Mouse (Mus musculus) neural tube, embryonic 12.5 days (tissue): Measurements from ENCODE around the gene Cr1l. TPM values are rescaled to one million over a fixed set of nuclear protein-coding genes. Genes with fewer than 3 reads are reported as not detected.
A peak's percentile ranks its signal among the peaks of the same experiment; 100 is the strongest.

Source experiments
- ATAC-seq: fragments of 200-750 bp; cut with Nextera tagmentation; 2 replicates; pipeline ENCODE4 v1.8.0; 2017; ENCODE audit warnings: low read depth, mild to moderate bottlenecking, moderate TSS enrichment, moderate library complexity; ENCODE audit not compliant: low FRiP score
- H3K27ac ChIP-seq: fragments of 300-500 bp; sonication (generic); 2 replicates; pipeline ENCODE4 v1.5.1; 2016
- H3K27me3 ChIP-seq: fragments of 300-500 bp; sonication (generic); replicated peaks from 2 replicates; pipeline ENCODE4 v1.6.1; 2016; ENCODE audit warnings: mild to moderate bottlenecking
- H3K36me3 ChIP-seq: fragments of 300-500 bp; sonication (generic); 2 replicates; pipeline ENCODE4 v1.6.1; 2016; ENCODE audit warnings: mild to moderate bottlenecking
- H3K4me1 ChIP-seq: fragments of 300-500 bp; sonication (generic); 2 replicates; pipeline ENCODE4 v1.6.1; 2016
- H3K4me2 ChIP-seq: fragments of 300-500 bp; sonication (generic); replicated peaks from 2 replicates; pipeline ENCODE4 v1.6.1; 2016; ENCODE audit warnings: mild to moderate bottlenecking
- H3K4me3 ChIP-seq: fragments of 300-500 bp; sonication (generic); 2 replicates; pipeline ENCODE4 v1.5.1; 2016
- H3K9ac ChIP-seq: fragments of 300-500 bp; sonication (generic); 2 replicates; pipeline ENCODE4 v1.6.1; 2016; ENCODE audit warnings: mild to moderate bottlenecking
- H3K9me3 ChIP-seq: fragments of 300-500 bp; sonication (generic); 2 replicates; pipeline ENCODE4 v1.6.1; 2016; ENCODE audit warnings: mild to moderate bottlenecking
- WGBS: fragments of 180-500 bp; shearing (Covaris S2); methylation state at CpG from one replicate; pipeline ENCODE4 v1.1.7; 2016; 5-methylcytosine and 5-hydroxymethylcytosine counted together
- polyA plus RNA-seq: library from polyadenylated mRNA; unstranded; fragments of >200 nt; fragmentation: Nextera tagmentation; extraction: Ambion mirVana; gene quantifications from 2 replicates; pipeline ENCODE4 v1.2.1, GENCODE M21; 2016

The Cr1l gene
- polyA plus RNA-seq, result 37.4 and 38.9 TPM in 2 replicates

DNA sequence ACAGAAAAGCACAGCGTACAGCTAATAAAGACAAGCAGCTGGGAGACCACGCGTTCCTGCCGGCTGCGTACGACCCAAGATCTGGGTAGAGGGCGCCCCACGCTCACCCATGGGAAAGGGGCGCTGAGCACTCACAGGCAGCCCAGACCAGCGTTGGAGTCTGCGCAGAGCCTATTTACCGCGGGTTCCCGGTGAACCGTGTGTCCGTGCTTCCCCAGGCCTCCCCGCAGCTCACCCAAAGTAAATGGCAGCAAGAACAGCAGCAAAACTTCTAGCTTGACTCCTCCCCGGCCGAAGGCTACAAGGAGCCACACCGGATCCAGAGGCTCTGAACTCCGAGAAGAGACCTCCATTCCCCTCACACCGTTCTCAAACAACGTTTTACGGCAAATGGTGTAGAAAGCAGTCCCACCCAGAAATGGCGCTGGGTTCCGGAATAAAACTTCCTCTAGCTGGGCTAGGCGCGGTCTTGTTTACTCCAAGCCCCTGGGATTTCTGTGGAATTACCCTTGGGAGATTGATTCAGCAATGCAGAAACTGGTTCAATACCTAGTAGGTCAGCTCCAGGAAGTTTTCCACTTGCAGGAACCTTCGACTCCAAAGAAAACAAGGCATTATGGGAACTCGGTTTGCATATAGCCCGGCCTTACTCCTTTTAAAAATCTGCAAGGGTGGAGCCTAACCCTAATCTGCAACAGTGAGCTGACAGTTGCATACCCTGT lies at the start of gene Cr1l:
Cr1l (minus strand) TSS at position 634 of the 722 bp plus-strand sequence.
- peaks cover 7% of the 10 kb centered on the region; the same call in 1 of the 2 replicates for H3K36me3 ChIP-seq
- H3K27ac ChIP-seq, result peak within 1 kb of the TSS; percentile 72
- H3K4me3 ChIP-seq, result peak within 1 kb of the TSS; percentile 56
- peak; percentile 100 for ATAC-seq
- H3K9me3 ChIP-seq, result no peaks in the 10 kb centered on the region
- peak within 1 kb of the TSS; percentile 56 for H3K4me2 ChIP-seq
- no peaks in the 10 kb centered on the region for H3K4me1 ChIP-seq
- H3K27me3 ChIP-seq, result no peaks in the 10 kb centered on the region
- under 1% methylated on average over 31 of the region's 31 CpGs for WGBS
- peak within 1 kb of the TSS; percentile 68 for H3K9ac ChIP-seq

DNA sequence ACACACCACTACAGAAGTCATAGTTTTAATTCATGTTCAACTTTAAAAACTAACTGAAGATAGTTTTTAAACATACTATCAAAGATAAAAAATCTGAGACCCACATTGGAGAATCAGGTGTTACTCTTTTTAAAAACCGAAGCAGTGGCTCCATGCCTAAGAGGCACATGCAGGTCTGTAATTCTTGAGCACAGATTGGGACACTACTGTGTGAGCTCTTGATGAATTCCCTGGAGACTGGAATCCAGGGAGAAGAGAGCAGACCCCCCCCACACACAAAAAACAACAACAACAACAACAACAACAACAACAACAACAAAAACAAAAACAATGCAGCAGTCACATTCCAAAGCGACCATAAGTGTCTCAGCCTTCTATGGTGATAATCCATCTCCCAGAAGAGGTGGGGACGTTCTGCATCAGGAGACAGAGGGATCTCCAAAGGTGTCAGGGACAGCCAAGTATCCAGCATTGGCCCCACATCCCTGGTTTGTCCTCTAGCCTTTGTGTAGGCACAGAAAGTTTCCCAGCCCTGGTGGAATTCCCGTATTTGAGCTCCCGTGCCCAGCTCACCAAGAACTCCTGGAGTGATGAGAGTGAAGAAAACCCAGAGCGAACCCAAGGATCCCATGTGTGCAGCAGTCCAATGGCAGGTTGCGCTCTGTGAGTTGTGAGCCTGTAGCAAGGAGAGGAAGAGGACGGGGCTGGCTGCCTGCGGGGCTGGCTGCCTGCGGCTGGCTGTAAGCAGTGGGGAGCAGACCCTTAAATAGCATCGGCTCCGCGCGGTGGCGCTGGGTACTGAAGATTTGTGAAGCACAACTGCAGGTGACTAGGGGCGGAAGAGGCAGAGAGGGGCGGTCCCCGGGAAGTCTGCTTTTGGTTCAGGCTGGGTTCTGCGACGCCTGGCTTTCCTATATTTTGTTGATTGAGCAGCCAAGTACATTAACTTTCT lies 44.9 kb upstream of the Cr1l start, which contains the start of gene Cr2:
Cr2 (minus strand) TSS at position 737 of the 952 bp plus-strand sequence.
- ATAC-seq, result peak; percentile 98
- Histone ChIP-seq H3K9ac (no peak within 1 kb of the TSS; the same call in 1 of the 2 replicates), H3K4me2 (peak within 1 kb of the TSS; percentile 60), H3K4me3 (peak within 1 kb of the TSS; percentile 29), H3K27me3 (no peaks in the 10 kb centered on the region), H3K27ac (no peak within 1 kb of the TSS), H3K4me1 (peaks cover 6% of the 10 kb centered on the region; the same call in 1 of the 2 replicates), H3K9me3 (no peaks in the 10 kb centered on the region), H3K36me3 (no peaks in the 10 kb centered on the region)
- WGBS, result 9% methylated on average over 20 of the region's 20 CpGs

DNA sequence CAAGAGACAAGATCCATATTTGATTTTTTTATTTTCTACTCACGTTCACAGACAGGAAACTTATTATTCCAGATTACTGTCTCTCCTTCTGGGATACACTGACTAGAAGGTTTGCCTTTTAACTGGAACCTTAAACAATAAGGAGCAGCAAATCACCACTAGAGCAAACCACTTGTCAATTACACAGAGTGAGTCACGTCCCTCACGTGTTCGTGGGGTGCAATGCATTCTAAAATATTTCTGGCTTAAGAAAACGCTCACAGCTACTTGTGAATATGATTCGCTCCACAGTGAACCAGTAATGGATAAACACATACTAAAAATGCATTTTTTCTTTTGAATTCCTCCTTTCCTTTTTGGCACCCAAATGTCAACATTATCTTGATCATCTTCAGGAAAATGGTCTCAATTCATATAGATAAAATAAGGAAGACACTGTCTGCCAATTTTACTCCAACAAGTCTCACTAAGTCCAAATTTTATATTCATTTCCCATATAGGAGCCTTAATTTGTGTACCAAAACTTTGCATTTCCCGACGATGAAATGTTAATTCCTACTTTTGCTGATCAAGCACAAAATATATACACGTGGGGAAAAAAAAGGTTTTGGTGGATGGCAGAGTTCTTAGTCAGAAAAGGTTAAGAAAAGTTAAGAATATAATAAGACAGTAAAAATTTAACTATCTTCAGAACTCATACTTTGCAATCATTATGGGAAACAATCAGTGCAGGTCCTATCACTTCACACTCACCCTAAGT lies 33.8 kb upstream of the Cr1l start:
- no peak overlapping the region for H3K9ac ChIP-seq
- no peak overlapping the region for H3K27ac ChIP-seq
- no peak overlapping the region for H3K4me3 ChIP-seq
- H3K9me3 ChIP-seq, result no peaks in the 10 kb centered on the region
- no peak overlapping the region for H3K4me2 ChIP-seq
- 85% methylated on average over 9 of the region's 9 CpGs for WGBS
- ATAC-seq, result no peak
- H3K27me3 ChIP-seq, result no peaks in the 10 kb centered on the region
- no peaks in the 10 kb centered on the region for H3K4me1 ChIP-seq
- no peaks in the 10 kb centered on the region for H3K36me3 ChIP-seq

DNA sequence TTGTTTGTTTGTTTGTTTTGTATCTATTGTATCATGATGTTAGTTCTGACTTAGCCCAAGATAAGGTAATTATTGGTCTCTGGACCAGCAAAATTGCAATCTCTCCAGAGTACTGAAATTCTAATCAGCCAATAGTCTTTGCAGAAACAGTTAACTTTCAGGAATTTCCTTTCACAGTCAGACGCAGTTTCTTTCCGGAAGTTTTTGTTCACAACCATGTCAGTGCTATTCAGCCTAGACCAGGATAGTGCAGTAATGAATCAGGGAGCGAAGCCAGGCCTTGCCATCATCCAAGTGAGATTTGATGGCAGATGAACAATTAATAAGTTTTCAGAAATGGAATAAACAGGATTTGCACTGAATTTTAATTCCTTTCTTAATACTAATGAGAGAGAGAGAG lies 684 bp upstream of the Cr1l start:
- Histone ChIP-seq H3K4me3 (no peak overlapping the region), H3K4me1 (no peaks in the 10 kb centered on the region), H3K27ac (no peak overlapping the region), H3K27me3 (no peaks in the 10 kb centered on the region), H3K9ac (no peak overlapping the region), H3K4me2 (peak overlapping the region; percentile 56), H3K9me3 (no peaks in the 10 kb centered on the region), H3K36me3 (peaks cover 7% of the 10 kb centered on the region; the same call in 1 of the 2 replicates)
- no peak for ATAC-seq
- WGBS, result 71% methylated on average over 3 of the region's 3 CpGs

DNA sequence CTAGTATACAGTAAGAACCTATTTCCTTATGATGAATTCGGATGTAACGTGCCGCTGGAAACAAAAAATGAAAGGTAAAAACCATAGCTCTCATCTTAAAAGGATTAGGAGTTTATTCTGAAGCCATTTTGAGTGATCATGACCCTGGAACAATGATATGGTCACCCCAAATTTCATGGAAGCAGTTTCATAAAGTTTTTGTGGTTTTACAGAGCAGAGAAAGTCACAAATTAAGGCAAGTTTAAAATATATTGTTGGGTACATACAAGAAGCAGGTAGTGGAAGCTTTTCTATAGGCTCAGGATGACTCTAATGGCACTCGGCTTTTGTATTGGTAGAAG lies 259 bp upstream of the Cr1l start:
- Histone ChIP-seq H3K4me2 (peak overlapping the region; percentile 56), H3K36me3 (peaks cover 7% of the 10 kb centered on the region; the same call in 1 of the 2 replicates), H3K9me3 (no peaks in the 10 kb centered on the region), H3K4me3 (peak overlapping the region; percentile 56), H3K27ac (no peak overlapping the region), H3K9ac (peak overlapping the region; percentile 68; the same call in 1 of the 2 replicates), H3K4me1 (no peaks in the 10 kb centered on the region), H3K27me3 (no peaks in the 10 kb centered on the region)
- 31% methylated on average over 4 of the region's 4 CpGs for WGBS
- ATAC-seq, result no peak

DNA sequence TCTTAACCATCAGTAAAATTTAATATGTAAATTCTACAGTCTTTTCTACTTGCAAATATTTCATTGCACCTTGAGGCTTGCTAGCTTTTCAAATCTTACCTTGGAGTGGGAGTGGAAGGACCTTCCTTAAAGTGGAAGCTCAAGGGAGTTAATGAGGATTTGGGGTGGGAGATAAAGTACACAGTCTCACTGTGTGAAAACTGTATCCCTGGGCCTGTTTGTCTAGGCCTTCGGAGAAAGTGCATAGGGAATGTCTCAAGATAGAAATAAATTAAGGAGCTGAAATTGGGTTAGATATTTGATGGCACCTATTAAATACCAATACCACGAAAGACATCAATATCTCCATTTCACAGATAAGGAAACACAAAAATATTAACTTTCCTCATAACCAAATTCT lies 907 bp downstream of the Cr1l start:
- 18% methylated on average over 2 of the region's 2 CpGs for WGBS

DNA sequence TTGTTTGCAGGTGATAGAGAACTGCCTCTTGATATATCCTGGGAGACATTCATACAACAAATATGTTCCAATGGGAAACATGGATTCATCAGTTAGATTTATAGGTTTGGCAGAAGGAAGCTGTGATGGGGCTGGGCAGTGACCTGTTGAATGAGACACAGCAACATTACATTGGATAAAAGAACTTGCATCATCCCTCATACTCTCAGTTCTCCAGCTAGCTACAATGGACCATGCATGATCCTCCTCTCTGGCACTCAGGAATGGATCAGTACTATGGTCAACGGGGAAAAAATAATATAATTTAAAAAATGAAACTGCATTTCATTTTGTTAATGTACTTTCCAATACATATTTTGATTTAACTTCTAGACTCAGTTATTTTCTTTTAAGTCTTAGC lies 1.5 kb downstream of the Cr1l start:
- Histone ChIP-seq H3K4me1 (no peaks in the 10 kb centered on the region), H3K27me3 (no peaks in the 10 kb centered on the region), H3K36me3 (peaks cover 7% of the 10 kb centered on the region; the same call in 1 of the 2 replicates), H3K4me2 (peak overlapping the region; percentile 27; the same call in 1 of the 2 replicates), H3K9me3 (no peaks in the 10 kb centered on the region), H3K4me3 (no peak overlapping the region), H3K9ac (no peak overlapping the region), H3K27ac (no peak overlapping the region)
- 91% methylated on average over 1 of the region's 1 CpGs for WGBS
- no peak for ATAC-seq

More for the DNA sequence above, 907 bp downstream of the Cr1l start:
- Histone ChIP-seq H3K4me2 (peak overlapping the region; percentile 56), H3K4me3 (peak overlapping the region; percentile 56), H3K4me1 (no peaks in the 10 kb centered on the region), H3K9me3 (no peaks in the 10 kb centered on the region), H3K27me3 (no peaks in the 10 kb centered on the region), H3K27ac (no peak overlapping the region), H3K9ac (peak overlapping the region; percentile 68), H3K36me3 (peaks cover 7% of the 10 kb centered on the region; the same call in 1 of the 2 replicates)
- ATAC-seq, result 0 out of 2 replicates have a peak, but pooled peaks have one; percentile 26

DNA sequence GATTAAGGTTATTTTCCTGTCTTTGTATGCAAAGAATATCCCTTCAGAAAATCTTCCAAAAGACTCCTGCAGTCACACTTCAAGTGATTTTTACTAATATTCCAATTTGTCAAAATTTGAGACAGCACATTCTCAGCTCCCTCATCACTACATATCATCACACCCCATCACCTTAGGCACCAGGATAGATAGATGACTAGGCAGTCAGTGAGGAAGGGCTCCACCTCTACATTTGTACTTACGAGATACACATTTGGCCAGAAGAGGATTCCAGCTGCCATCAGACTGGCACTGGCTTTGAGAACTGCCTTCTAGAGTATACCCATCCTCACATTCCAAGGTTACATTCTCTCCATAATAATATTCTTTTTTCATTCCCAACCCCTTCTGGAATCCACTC lies 17.0 kb downstream of the Cr1l start:
- 100% methylated on average over 1 of the region's 1 CpGs for WGBS

DNA sequence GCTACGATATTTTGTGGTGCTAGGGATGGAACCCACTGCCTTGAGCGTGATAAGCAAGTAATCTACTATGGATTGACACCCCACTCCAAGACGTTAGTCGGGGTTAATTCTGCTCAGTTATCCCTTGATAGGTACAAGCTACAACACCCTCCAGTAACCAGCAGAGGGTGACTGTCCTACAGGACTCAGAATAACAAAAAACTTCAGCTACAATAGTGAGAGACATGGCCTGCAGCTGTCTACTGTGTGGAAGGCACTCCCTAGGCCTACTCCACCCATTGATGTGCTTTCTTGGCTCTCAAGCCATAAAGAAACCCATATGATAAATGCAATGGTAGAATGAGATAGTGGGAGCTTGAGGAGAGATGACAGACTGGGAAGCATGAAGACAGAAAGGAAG lies 17.8 kb downstream of the Cr1l start:
- Histone ChIP-seq H3K27ac (no peak overlapping the region), H3K4me1 (no peaks in the 10 kb centered on the region), H3K36me3 (peaks cover 15% of the 10 kb centered on the region; the same call in 1 of the 2 replicates), H3K9me3 (no peaks in the 10 kb centered on the region), H3K9ac (no peak overlapping the region), H3K4me2 (no peak overlapping the region), H3K4me3 (no peak overlapping the region), H3K27me3 (no peaks in the 10 kb centered on the region)
- no peak for ATAC-seq
- 94% methylated on average over 4 of the region's 4 CpGs for WGBS

More for the DNA sequence above, 17.0 kb downstream of the Cr1l start:
- Histone ChIP-seq H3K9ac (no peak overlapping the region), H3K9me3 (no peaks in the 10 kb centered on the region), H3K36me3 (peaks cover 15% of the 10 kb centered on the region; the same call in 1 of the 2 replicates), H3K27ac (no peak overlapping the region), H3K27me3 (no peaks in the 10 kb centered on the region), H3K4me1 (no peaks in the 10 kb centered on the region), H3K4me2 (no peak overlapping the region), H3K4me3 (no peak overlapping the region)
- no peak for ATAC-seq

DNA sequence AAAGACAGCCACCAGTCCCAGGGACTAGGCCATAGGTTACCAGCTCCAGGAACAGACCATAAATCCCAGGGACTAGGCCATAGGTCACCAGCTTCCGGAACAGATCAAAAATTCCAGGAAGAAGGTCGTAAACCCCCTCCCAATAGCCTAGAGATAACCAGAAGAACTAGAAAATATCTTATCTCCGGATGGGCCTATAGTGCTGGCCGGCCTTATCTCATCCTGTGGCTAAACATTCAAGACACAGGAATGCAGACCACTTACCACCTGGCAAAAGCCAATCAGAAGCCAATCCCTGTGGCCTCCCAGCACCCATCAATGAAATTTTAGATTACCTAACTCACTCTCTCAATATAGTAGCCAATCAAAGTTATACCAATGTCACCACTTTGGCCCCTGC lies 30.7 kb downstream of the Cr1l start:
- Histone ChIP-seq H3K4me1 (no peaks in the 10 kb centered on the region), H3K9ac (no peak overlapping the region), H3K4me2 (no peak overlapping the region), H3K4me3 (no peak overlapping the region), H3K27me3 (no peaks in the 10 kb centered on the region), H3K36me3 (peaks cover 20% of the 10 kb centered on the region), H3K27ac (no peak overlapping the region), H3K9me3 (no peaks in the 10 kb centered on the region)
- ATAC-seq, result no peak
- 87% methylated on average over 4 of the region's 4 CpGs for WGBS

DNA sequence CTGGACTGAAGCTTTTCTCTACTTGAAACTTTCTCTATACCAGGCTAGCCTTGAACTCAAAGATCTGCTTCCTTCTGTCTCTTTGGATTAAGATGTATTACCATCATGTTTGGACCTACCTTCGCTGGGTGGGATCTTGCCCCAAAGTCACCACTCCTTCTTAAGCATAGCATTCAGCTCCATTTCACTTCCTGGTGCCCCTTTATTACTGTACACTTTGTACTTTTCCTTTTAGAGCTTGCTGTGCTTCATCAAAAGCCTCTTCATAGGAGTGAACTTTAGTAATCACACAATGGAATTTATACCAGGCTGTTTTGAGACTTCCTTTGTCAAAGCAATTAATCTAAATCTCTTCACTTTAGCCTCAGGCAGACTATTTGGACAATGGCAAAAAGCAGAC lies 33.4 kb downstream of the Cr1l start:
- no peak overlapping the region for H3K4me2 ChIP-seq
- WGBS, result 93% methylated on average over 1 of the region's 1 CpGs
- H3K27ac ChIP-seq, result no peak overlapping the region
- no peak overlapping the region for H3K4me3 ChIP-seq
- H3K9ac ChIP-seq, result no peak overlapping the region
- peaks cover 13% of the 10 kb centered on the region; the same call in 1 of the 2 replicates for H3K36me3 ChIP-seq
- no peaks in the 10 kb centered on the region for H3K4me1 ChIP-seq
- H3K27me3 ChIP-seq, result no peaks in the 10 kb centered on the region
- H3K9me3 ChIP-seq, result no peaks in the 10 kb centered on the region
- ATAC-seq, result no peak
